Mouse (Mus musculus): ENCODE results near the gene Ptprj.
A peak's percentile ranks its signal among the peaks of the same experiment; 100 is the strongest.
"Not testable (repeated sequence)": the region's sequence is repeated elsewhere in the genome, so short reads cannot be mapped to it uniquely, and the experiment has no call there.

Ptprj gene

GRCm38 (mm10) chr2:90579038-90579727 lies 1.3 kb downstream of the Ptprj start:
- peak; percentile 47 for DNase-seq (ENCODE audit: extremely low read depth, insufficient read length, low spot score)

- no peak for DNase-seq (ENCODE audit: extremely low read depth, insufficient read length, low spot score)
Observed at GRCm38 (mm10) chr2:90577451-90578279, 2.8 kb downstream of the Ptprj start.

GRCm38 (mm10) chr2:90576936-90577335 lies 3.5 kb downstream of the Ptprj start:
- DNase-seq (ENCODE audit: extremely low read depth, insufficient read length, low spot score), result no peak

- DNase-seq (ENCODE audit: extremely low read depth, insufficient read length, low spot score), result no peak
Observed at GRCm38 (mm10) chr2:90576411-90576810, 4.0 kb downstream of the Ptprj start.

- DNase-seq (ENCODE audit: extremely low read depth, insufficient read length, low spot score), result no peak
Observed at GRCm38 (mm10) chr2:90575713-90576112, 4.7 kb downstream of the Ptprj start.

- DNase-seq (ENCODE audit: extremely low read depth, insufficient read length, low spot score), result no peak
Observed at GRCm38 (mm10) chr2:90575116-90575515, 5.3 kb downstream of the Ptprj start.

- DNase-seq (ENCODE audit: extremely low read depth, insufficient read length, low spot score), result no peak
Observed at GRCm38 (mm10) chr2:90574536-90574935, 5.9 kb downstream of the Ptprj start.

GRCm38 (mm10) chr2:90573640-90574526 lies 6.6 kb downstream of the Ptprj start:
- peak; percentile 51 for DNase-seq (ENCODE audit: extremely low read depth, insufficient read length, low spot score)

- no peak for DNase-seq (ENCODE audit: extremely low read depth, insufficient read length, low spot score)
Observed at GRCm38 (mm10) chr2:90572126-90572525, 8.3 kb downstream of the Ptprj start.

GRCm38 (mm10) chr2:90571399-90571798 lies 9.0 kb downstream of the Ptprj start:
- not testable (repeated sequence) for DNase-seq (ENCODE audit: extremely low read depth, insufficient read length, low spot score)

- no peak for DNase-seq (ENCODE audit: extremely low read depth, insufficient read length, low spot score)
Observed at GRCm38 (mm10) chr2:90570871-90571270, 9.6 kb downstream of the Ptprj start.

- DNase-seq (ENCODE audit: extremely low read depth, insufficient read length, low spot score), result no peak
Observed at GRCm38 (mm10) chr2:90570216-90570615, 10.2 kb downstream of the Ptprj start.

GRCm38 (mm10) chr2:90568961-90569481 lies 11.4 kb downstream of the Ptprj start:
- DNase-seq (ENCODE audit: extremely low read depth, insufficient read length, low spot score), result peak; percentile 74

GRCm38 (mm10) chr2:90568091-90568490 lies 12.4 kb downstream of the Ptprj start:
- DNase-seq (ENCODE audit: extremely low read depth, insufficient read length, low spot score), result no peak

GRCm38 (mm10) chr2:90566773-90567528 lies 13.5 kb downstream of the Ptprj start:
- no peak for DNase-seq (ENCODE audit: extremely low read depth, insufficient read length, low spot score)

- DNase-seq (ENCODE audit: extremely low read depth, insufficient read length, low spot score), result peak; percentile 53
Observed at GRCm38 (mm10) chr2:90566046-90566445, 14.4 kb downstream of the Ptprj start.

- DNase-seq (ENCODE audit: extremely low read depth, insufficient read length, low spot score), result peak; percentile 65
Observed at GRCm38 (mm10) chr2:90565192-90565929, 15.1 kb downstream of the Ptprj start.

- DNase-seq (ENCODE audit: extremely low read depth, insufficient read length, low spot score), result no peak
Observed at GRCm38 (mm10) chr2:90564552-90564951, 15.9 kb downstream of the Ptprj start.

GRCm38 (mm10) chr2:90563171-90563570 lies 17.3 kb downstream of the Ptprj start:
- no peak for DNase-seq (ENCODE audit: extremely low read depth, insufficient read length, low spot score)
